Mouse (Mus musculus) CH12.LX (cell line): ENCODE measurements around the gene 4930438A08Rik.

ENCODE experiments used
- CTCF ChIP-seq, 2 experiments: IDR thresholded peaks in 1 of 2; conservative IDR thresholded peaks in 1 of 2; 2 replicates each; pipeline ENCODE4 v1.5.1; 2011 to 2012; ENCODE audit warnings: low read depth in 2 of 2, low read length in 2 of 2, improper control_type of control experiment in 1 of 2, inconsistent platforms in 1 of 2, mild to moderate bottlenecking in 1 of 2, moderate library complexity in 1 of 2
- EP300 ChIP-seq: IDR thresholded peaks from 2 replicates; pipeline ENCODE4 v1.6.1; 2011; ENCODE audit warnings: low read length, improper control_type of control experiment
- JUN ChIP-seq: IDR thresholded peaks from 2 replicates; pipeline ENCODE4 v1.6.1; 2011; ENCODE audit warnings: low read depth, mild to moderate bottlenecking, low read length, improper control_type of control experiment, moderate library complexity; ENCODE audit not compliant: insufficient read depth
- MEF2A ChIP-seq: IDR thresholded peaks from 2 replicates; pipeline ENCODE4 v1.6.1; 2014; ENCODE audit warnings: low read depth, mild to moderate bottlenecking, inconsistent platforms, low read length, improper control_type of control experiment, borderline replicate concordance
- ZC3H11A ChIP-seq: IDR thresholded peaks from 2 replicates; pipeline ENCODE4 v1.6.1; 2012; ENCODE audit warnings: low read depth, mild to moderate bottlenecking, inconsistent platforms, low read length, improper control_type of control experiment

GRCm38 (mm10) chr11:58225655-58226054 is 48.9 kb upstream of the 4930438A08Rik start:
- TF ChIP-seq EP300 (no peak), ZC3H11A (peak; percentile 87), MEF2A (peak; percentile 37; the same call in 1 of the 2 replicates), CTCF (conservative IDR thresholded peaks at IDR 0.05 in 1 of 2, IDR thresholded peaks at IDR 0.05 in 1 of 2; ENCODE audit: low read depth in 2 of 2, low read length in 2 of 2) (peak; percentile 98 to 100), JUN (no peak)
